Mouse (Mus musculus): ENCODE data around the gene Sult2a3.
"Not testable (repeated sequence)": the region's sequence is repeated elsewhere in the genome, so short reads cannot be mapped to it uniquely, and the experiment has no call there.

Sult2a3 gene

DNA sequence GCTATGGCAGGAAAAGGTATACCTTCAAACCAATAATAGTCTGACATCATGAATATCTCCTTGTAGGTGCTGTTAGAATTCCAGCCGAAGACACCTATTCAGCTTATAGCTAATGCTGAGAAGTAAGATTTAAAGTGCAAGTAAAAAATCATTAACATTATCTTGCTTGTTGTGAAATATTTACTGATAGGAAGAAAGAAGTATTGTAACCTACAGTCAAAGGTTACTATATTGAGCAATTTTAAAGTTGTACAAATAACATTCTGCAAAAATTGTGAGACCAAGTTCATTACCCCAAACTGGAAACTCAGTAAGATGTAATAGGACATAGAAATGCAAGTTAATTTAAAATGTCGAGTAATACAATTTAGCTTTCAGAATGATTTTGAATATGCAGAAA is at the start of gene Sult2a3:
Gene Sult2a3 (minus strand): TSS at position 101 of the 400 bp plus-strand sequence.
- DNase-seq, result no peak

DNA sequence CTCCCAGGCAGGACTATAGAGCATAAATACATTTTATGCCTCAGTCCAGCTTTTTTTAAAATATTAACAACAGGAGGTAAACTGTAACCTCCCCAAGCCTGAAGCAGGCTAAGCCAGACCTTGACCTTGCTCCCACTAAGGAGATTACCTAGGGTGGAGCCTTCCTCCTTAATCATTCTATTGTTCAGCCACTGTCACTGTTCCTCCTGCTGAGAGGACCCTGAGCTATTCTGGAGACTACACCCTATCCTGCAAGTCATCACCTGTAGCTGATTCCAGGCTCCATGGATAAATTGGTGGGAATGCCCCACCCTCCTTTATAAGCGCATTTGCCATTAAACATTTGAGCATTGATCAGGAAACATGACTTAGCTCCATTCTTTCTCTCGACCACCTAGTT is 2.4 kb downstream of the Sult2a3 start:
- DNase-seq, result no peak

DNA sequence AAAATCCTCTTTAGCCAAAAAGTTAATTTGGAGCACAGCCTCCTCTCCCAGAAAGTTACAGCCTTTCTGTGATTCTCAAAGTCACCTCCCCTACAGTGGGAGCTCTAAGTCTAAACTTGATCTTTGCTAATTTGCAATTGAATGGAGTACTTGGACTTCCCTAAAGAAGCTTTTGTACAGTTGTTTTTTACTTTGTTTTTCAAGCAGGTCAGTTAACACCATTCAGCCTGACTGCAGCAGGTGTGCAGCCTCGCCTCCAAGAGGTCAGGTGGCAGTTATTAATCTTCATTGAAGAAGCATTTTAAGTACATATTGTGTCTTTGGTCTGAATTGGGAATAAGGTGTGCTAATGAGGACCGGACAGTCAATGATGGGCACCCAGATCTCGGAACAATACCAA is 3.0 kb downstream of the Sult2a3 start:
- not testable (repeated sequence) for DNase-seq

DNA sequence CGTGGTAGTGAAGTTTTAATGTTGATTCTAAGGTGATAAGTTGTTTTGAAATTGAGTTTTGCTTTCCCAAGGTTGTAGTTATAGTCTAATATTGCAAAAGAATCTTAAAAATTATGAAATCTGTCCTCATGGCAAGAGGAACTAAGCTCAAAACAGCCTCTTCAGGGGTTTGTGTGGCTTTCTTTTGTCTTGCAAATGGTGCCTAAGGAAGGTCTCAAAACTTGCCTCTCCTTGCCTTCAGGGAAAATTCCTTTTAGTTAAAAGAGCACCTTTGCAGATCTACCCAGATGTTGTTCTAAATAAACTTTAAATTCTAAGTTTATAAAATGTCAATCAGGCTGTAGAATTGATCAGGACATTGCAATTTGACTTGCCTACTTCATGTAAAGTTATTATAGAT is 6.1 kb downstream of the Sult2a3 start:
- DNase-seq, result no peak

DNA sequence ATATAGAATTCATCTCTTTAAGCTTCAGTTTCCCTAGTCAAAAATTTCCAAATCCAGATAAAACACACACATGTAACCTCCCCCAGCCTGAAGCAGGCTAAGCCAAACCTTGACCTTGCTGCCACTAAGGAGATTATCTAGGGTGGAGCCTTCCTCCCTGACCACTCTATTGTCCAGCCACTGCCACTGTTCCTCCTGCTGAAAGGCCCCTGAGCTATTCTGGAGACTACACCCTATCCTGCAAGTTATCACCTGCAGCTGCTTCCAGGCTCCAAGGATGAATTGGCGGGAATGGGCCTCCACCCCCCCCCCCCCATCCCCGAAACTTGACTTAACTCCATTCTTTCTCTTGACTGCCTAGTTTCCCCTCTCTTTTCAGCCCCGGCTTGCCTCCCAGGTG is 8.4 kb downstream of the Sult2a3 start:
- not testable (repeated sequence) for DNase-seq

DNA sequence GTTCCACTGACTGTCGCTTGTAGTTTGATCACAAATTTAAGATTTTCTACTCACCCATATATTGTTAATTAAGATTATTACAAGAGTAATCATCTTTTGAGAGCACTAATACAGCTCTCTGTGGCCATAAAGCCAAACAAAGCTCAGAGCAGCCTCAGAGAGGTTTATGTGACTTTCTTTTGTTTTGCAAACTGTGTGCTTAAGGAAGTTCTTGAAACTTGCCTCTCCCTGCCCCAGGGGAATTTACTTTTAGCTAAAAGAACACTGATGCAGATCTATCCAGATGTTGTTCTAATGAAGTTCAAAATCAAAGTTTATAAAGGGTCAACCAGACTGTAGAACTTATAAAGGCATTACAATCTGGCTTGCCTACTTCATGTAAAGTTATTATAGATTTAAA is 75.0 kb downstream of the Sult2a3 start:
- DNase-seq, result not testable (repeated sequence)

DNA sequence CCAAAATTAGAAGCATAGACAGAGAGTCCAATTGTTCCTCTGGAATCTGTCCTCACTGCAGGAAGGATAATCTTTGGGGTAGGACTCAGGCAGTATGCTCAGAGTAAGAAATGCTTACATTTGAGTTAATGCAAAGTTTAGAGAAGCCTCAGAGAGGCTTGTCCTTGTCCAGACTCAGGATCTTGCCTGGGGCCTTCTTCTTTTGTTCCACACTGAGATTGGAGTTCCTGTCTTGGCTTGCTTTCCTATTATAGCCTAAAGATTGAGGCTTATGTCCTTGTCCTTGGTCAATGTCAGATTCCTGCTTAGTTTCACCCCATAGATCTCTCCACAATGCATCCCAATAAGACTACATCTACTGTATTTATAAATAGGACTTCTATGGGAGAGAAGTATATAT is 92.0 kb downstream of the Sult2a3 start:
- DNase-seq, result not testable (repeated sequence)

All from thymus, postnatal 36 days (tissue).